Mouse (Mus musculus): ENCODE data around the gene Capn9. TPM values are rescaled to one million over a fixed set of nuclear protein-coding genes. Genes with fewer than 3 reads are reported as not detected.

The Capn9 gene
- polyA plus RNA-seq, 1 experiment from 2014 or later = 0.10 TPM

DNA sequence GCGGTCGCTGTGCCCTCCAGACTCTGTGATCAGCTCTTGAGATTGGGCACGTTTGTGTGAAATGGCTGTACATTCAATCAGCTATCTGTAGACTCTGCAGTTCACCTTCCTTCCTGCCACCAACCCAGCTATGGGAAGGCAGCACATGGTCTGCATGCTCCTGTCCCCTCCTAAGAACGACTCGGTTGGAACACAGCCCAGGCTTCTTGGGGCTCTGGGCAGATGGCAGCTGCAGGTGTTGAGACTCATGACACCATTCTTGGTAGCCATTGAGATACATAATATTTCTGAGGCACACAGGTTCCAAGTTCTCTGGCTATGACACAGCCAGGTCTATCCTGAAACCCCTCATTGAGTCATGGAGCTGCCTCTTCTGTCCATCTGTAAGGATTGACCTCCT is 32.6 kb upstream of the Capn9 start:
- DNase-seq (ENCODE audit: low spot score) (no peak), ATAC-seq (ENCODE audit: low read depth) (no peak)
- Histone ChIP-seq H3K9me3 (ENCODE audit: control insufficient read depth, low read length) (no peaks in the 10 kb centered on the region), H3K27ac (replicated peaks; ENCODE audit: low read depth, low read length) (no peak overlapping the region), H3K4me2 (ENCODE audit: low read depth, low read length) (no peak overlapping the region), H3K36me3 (ENCODE audit: control insufficient read depth, insufficient read depth, low read length) (peaks cover 95% of the 10 kb centered on the region), H3K27me3 (replicated peaks; ENCODE audit: control insufficient read depth, insufficient read depth, low read length) (no peaks in the 10 kb centered on the region), H3K4me3 (ENCODE audit: low read depth, low read length) (no peak overlapping the region), H3K4me1 (ENCODE audit: control insufficient read depth, insufficient read depth, low read length) (no peaks in the 10 kb centered on the region), H3K9ac (ENCODE audit: low read depth, low read length) (no peak overlapping the region)
- WGBS = 93% methylated on average over 5 of the region's 5 CpGs

DNA sequence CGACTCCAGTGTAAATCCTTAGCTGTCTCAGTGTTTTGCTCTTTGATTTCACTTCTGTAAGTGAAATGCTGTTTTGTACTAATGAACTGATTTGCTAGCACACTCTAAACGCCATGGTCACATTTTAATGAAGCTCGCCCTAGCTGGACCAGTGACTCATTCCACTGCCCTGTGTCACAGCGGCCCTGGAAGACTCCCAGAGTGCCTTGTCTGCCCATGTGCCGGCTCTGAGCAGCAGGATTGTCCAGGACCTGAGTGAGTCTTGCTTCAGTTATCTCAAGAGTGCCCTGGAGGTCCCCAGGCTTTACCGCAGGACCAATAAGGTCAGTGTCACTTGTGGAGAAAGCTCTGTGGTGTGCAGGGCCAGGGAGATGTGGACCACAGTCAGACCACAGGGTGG is 29.5 kb upstream of the Capn9 start:
- no peak for DNase-seq (ENCODE audit: low spot score)
- ATAC-seq (ENCODE audit: low read depth) = no peak
- Histone ChIP-seq H3K4me2 (ENCODE audit: low read depth, low read length) (no peak overlapping the region), H3K27me3 (replicated peaks; ENCODE audit: control insufficient read depth, insufficient read depth, low read length) (no peaks in the 10 kb centered on the region), H3K4me3 (ENCODE audit: low read depth, low read length) (no peak overlapping the region), H3K36me3 (ENCODE audit: control insufficient read depth, insufficient read depth, low read length) (peaks cover 93% of the 10 kb centered on the region), H3K27ac (replicated peaks; ENCODE audit: low read depth, low read length) (no peak overlapping the region), H3K9ac (ENCODE audit: low read depth, low read length) (no peak overlapping the region), H3K9me3 (ENCODE audit: control insufficient read depth, low read length) (no peaks in the 10 kb centered on the region), H3K4me1 (ENCODE audit: control insufficient read depth, insufficient read depth, low read length) (no peaks in the 10 kb centered on the region)
- 95% methylated on average over 6 of the region's 6 CpGs for WGBS

DNA sequence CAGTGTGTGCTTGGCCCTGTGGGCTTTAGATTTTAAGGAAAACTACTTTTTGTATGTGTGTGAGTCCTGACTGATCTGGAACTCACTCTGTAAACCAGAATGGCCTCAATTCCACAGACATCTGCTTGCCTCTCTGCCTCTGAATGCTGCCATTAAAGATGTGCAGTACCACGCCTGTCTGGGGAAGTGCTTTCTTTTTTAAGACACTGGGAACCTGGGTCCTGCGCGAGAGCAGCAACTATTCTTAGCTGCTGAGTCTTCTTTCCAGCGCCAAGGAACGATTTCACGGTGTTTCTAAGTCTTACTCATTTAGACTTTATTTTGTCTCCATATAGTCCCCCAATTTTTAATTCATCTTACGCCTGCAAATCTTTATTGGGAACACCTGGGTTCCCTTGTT is 29.1 kb upstream of the Capn9 start:
- Histone ChIP-seq H3K27me3 (replicated peaks; ENCODE audit: control insufficient read depth, insufficient read depth, low read length) (no peaks in the 10 kb centered on the region), H3K4me2 (ENCODE audit: low read depth, low read length) (no peak overlapping the region), H3K36me3 (ENCODE audit: control insufficient read depth, insufficient read depth, low read length) (peaks cover 93% of the 10 kb centered on the region), H3K27ac (replicated peaks; ENCODE audit: low read depth, low read length) (no peak overlapping the region), H3K9ac (ENCODE audit: low read depth, low read length) (no peak overlapping the region), H3K9me3 (ENCODE audit: control insufficient read depth, low read length) (no peaks in the 10 kb centered on the region), H3K4me1 (ENCODE audit: control insufficient read depth, insufficient read depth, low read length) (no peaks in the 10 kb centered on the region), H3K4me3 (ENCODE audit: low read depth, low read length) (no peak overlapping the region)
- WGBS = 92% methylated on average over 7 of the region's 7 CpGs
- no peak for DNase-seq (ENCODE audit: low spot score)
- ATAC-seq (ENCODE audit: low read depth) = no peak

DNA sequence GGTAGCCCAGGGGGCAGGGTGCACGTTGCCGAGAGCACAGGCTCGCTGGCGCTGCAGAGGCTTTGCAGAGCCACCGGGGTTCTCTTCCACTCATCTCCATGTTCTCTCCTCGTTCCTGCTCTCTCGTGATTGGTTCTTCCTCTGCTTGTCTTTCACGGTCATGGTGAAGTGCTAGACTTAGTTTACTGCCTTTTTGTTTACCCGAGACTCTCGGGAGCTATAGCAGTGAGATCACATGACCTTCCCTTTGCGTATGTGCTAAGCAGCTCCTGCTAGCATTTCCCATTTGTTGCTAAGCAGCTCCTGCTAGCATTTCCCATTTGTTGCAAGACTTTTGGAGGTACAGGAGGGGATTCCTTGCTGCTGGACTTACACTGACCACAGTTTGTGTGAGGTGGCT is 28.6 kb upstream of the Capn9 start:
- Histone ChIP-seq H3K9ac (ENCODE audit: low read depth, low read length) (no peak overlapping the region), H3K4me3 (ENCODE audit: low read depth, low read length) (no peak overlapping the region), H3K4me2 (ENCODE audit: low read depth, low read length) (no peak overlapping the region), H3K4me1 (ENCODE audit: control insufficient read depth, insufficient read depth, low read length) (no peaks in the 10 kb centered on the region), H3K9me3 (ENCODE audit: control insufficient read depth, low read length) (no peaks in the 10 kb centered on the region), H3K36me3 (ENCODE audit: control insufficient read depth, insufficient read depth, low read length) (peaks cover 95% of the 10 kb centered on the region), H3K27ac (replicated peaks; ENCODE audit: low read depth, low read length) (no peak overlapping the region), H3K27me3 (replicated peaks; ENCODE audit: control insufficient read depth, insufficient read depth, low read length) (no peaks in the 10 kb centered on the region)
- ATAC-seq (ENCODE audit: low read depth) (no peak), DNase-seq (ENCODE audit: low spot score) (no peak)
- WGBS = 75% methylated on average over 11 of the region's 11 CpGs

DNA sequence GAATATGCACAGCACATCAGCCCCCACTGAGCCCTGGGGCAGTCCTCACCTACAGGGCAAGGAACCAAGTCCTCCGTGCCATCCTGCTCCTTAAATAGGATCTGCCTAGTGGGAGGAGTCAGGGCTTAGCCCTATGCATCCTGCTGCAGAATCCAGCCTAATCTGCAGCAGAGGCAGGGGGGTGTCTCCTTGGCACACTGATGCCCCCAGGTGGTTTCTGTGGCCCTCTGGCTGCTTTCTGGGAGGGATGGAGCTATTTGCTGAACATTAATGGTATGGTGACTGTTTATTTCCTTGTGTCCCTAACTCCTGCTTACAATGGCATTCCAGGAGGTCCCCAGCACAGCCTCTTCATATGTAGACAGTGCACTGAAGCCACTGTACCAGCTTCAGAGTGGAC is 27.7 kb upstream of the Capn9 start:
- H3K9ac ChIP-seq (ENCODE audit: low read depth, low read length) = no peak overlapping the region
- no peak for DNase-seq (ENCODE audit: low spot score)
- H3K27me3 ChIP-seq (replicated peaks; ENCODE audit: control insufficient read depth, insufficient read depth, low read length) = no peaks in the 10 kb centered on the region
- H3K9me3 ChIP-seq (ENCODE audit: control insufficient read depth, low read length) = no peaks in the 10 kb centered on the region
- 79% methylated on average over 1 of the region's 1 CpGs for WGBS
- no peak overlapping the region for H3K4me3 ChIP-seq (ENCODE audit: low read depth, low read length)
- no peak overlapping the region for H3K4me2 ChIP-seq (ENCODE audit: low read depth, low read length)
- peaks cover 95% of the 10 kb centered on the region for H3K36me3 ChIP-seq (ENCODE audit: control insufficient read depth, insufficient read depth, low read length)
- no peaks in the 10 kb centered on the region for H3K4me1 ChIP-seq (ENCODE audit: control insufficient read depth, insufficient read depth, low read length)
- H3K27ac ChIP-seq (replicated peaks; ENCODE audit: low read depth, low read length) = no peak overlapping the region
- ATAC-seq (ENCODE audit: low read depth) = no peak

DNA sequence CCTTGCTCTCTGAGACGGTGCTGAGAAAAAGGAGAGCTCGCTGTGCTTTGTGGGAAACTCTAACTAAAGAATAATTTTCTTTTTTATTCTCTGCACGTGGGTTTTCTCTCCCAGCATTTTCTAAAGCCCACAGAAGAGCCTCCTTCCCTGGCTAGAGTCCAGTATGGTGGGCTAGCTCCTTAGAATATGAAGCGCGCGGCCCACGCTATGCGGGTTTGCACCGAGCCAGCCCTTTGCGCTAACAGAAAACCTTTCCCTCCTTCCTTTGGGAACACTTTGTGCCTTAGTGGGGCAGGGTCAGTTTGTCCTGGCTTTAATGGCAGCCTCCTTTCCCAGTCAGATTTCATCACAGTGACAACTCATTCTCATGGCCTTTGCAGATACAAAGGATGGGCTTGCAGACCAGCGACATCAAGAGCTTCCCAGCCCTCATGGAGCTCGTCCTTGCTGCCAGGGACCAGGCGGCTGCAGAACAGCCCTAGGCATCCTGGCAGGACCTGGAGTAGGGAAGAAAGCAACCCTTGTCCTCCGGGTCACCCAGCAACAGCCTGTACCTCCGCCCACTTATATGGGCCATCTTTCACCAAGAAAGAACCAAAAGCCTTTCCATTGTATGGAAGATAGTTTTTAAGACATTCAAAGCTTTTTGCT is 24.8 kb upstream of the Capn9 start:
- no peak overlapping the region for H3K4me2 ChIP-seq (ENCODE audit: low read depth, low read length)
- H3K9me3 ChIP-seq (ENCODE audit: control insufficient read depth, low read length) = no peaks in the 10 kb centered on the region
- H3K9ac ChIP-seq (ENCODE audit: low read depth, low read length) = no peak overlapping the region
- peaks cover 67% of the 10 kb centered on the region for H3K36me3 ChIP-seq (ENCODE audit: control insufficient read depth, insufficient read depth, low read length)
- no peaks in the 10 kb centered on the region for H3K27me3 ChIP-seq (replicated peaks; ENCODE audit: control insufficient read depth, insufficient read depth, low read length)
- no peak for ATAC-seq (ENCODE audit: low read depth)
- no peak overlapping the region for H3K4me3 ChIP-seq (ENCODE audit: low read depth, low read length)
- no peak for DNase-seq (ENCODE audit: low spot score)
- no peaks in the 10 kb centered on the region for H3K4me1 ChIP-seq (ENCODE audit: control insufficient read depth, insufficient read depth, low read length)
- WGBS = 88% methylated on average over 15 of the region's 15 CpGs
- H3K27ac ChIP-seq (replicated peaks; ENCODE audit: low read depth, low read length) = no peak overlapping the region

DNA sequence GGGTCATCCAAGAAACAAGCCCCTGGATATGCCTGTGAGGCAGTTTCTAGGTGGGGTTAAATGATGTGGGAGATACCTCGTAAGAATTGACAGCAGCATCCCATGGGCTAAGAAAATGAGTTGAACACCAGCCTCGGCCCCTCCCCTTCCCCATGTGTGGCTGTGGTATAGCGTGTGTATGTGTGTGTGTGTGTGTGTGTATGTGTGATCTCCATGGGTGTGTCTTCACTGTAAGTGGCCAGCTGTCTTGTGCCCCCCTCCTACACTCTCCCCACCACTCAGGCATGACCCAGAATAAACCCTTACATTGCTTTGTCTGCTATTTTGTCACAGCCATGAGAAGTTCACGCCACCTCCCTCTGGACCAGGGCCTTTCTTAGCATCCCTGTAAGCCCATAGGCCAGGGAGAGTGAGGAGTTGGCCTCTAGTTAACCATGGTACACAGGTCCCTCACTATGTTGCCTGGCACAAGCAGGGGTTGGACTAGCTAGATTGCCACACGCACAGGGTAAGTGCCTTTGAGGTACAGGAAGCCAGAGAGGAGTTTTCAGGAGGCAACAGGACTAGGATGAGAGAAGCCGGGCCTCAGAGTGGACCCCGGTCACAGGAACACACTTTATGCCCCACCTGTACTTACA is 20.7 kb upstream of the Capn9 start:
- peaks cover 28% of the 10 kb centered on the region for H3K36me3 ChIP-seq (ENCODE audit: control insufficient read depth, insufficient read depth, low read length)
- H3K27me3 ChIP-seq (replicated peaks; ENCODE audit: control insufficient read depth, insufficient read depth, low read length) = no peaks in the 10 kb centered on the region
- no peak overlapping the region for H3K27ac ChIP-seq (replicated peaks; ENCODE audit: low read depth, low read length)
- no peak for ATAC-seq (ENCODE audit: low read depth)
- no peak overlapping the region for H3K9ac ChIP-seq (ENCODE audit: low read depth, low read length)
- no peak overlapping the region for H3K4me2 ChIP-seq (ENCODE audit: low read depth, low read length)
- no peak for DNase-seq (ENCODE audit: low spot score)
- no peaks in the 10 kb centered on the region for H3K9me3 ChIP-seq (ENCODE audit: control insufficient read depth, low read length)
- 87% methylated on average over 7 of the region's 7 CpGs for WGBS
- H3K4me3 ChIP-seq (ENCODE audit: low read depth, low read length) = no peak overlapping the region
- no peaks in the 10 kb centered on the region for H3K4me1 ChIP-seq (ENCODE audit: control insufficient read depth, insufficient read depth, low read length)

DNA sequence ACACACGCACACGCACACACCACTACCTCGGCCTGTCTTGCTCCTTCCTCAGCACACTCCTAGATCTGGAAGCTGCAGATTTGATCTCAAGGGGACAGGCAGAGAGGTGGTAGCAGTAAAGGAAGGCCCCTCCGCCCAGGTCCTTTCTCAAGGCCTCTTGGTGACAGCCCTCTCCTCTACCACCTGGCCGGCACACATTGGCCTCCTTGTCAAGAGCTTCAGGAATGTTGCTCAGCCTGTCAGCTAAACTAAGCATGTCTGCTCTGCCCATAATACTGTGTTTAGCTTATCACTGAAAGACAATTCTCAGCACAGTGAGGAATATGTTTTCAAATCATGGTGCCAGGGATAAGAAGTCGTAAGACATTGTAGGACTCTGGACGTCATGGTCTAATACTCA is 19.7 kb upstream of the Capn9 start:
- DNase-seq (ENCODE audit: low spot score) = no peak
- Histone ChIP-seq H3K27me3 (replicated peaks; ENCODE audit: control insufficient read depth, insufficient read depth, low read length) (no peaks in the 10 kb centered on the region), H3K4me2 (ENCODE audit: low read depth, low read length) (no peak overlapping the region), H3K4me3 (ENCODE audit: low read depth, low read length) (no peak overlapping the region), H3K27ac (replicated peaks; ENCODE audit: low read depth, low read length) (no peak overlapping the region), H3K9me3 (ENCODE audit: control insufficient read depth, low read length) (no peaks in the 10 kb centered on the region), H3K4me1 (ENCODE audit: control insufficient read depth, insufficient read depth, low read length) (no peaks in the 10 kb centered on the region), H3K36me3 (ENCODE audit: control insufficient read depth, insufficient read depth, low read length) (peaks cover 18% of the 10 kb centered on the region), H3K9ac (ENCODE audit: low read depth, low read length) (no peak overlapping the region)
- ATAC-seq (ENCODE audit: low read depth) = no peak
- 81% methylated on average over 7 of the region's 7 CpGs for WGBS

DNA sequence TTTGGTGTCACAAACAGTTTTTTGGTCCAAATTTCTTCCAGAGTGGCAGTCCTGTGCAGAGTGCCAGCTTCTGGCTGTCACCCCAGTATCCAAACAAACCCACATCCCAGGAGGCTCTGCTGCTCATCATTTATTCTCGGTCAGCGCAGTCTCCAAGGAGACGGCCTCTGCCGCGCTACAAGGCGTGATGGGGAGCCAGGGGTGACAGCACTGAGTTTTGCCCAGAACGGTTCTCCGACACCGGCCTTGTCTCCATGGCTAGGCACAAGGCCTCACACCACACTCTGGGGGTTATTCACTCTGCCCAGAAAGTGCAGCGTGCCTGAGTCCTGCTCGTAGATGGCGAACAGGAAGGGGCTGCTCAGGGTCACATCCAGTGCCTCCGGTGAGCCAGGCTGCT is 19.3 kb upstream of the Capn9 start:
- no peak for ATAC-seq (ENCODE audit: low read depth)
- H3K36me3 ChIP-seq (ENCODE audit: control insufficient read depth, insufficient read depth, low read length) = peaks cover 13% of the 10 kb centered on the region
- DNase-seq (ENCODE audit: low spot score) = no peak
- H3K4me1 ChIP-seq (ENCODE audit: control insufficient read depth, insufficient read depth, low read length) = no peaks in the 10 kb centered on the region
- no peak overlapping the region for H3K9ac ChIP-seq (ENCODE audit: low read depth, low read length)
- H3K27ac ChIP-seq (replicated peaks; ENCODE audit: low read depth, low read length) = no peak overlapping the region
- WGBS = 82% methylated on average over 13 of the region's 13 CpGs
- H3K4me2 ChIP-seq (ENCODE audit: low read depth, low read length) = no peak overlapping the region
- no peaks in the 10 kb centered on the region for H3K9me3 ChIP-seq (ENCODE audit: control insufficient read depth, low read length)
- no peak overlapping the region for H3K4me3 ChIP-seq (ENCODE audit: low read depth, low read length)
- no peaks in the 10 kb centered on the region for H3K27me3 ChIP-seq (replicated peaks; ENCODE audit: control insufficient read depth, insufficient read depth, low read length)
